Mouse (Mus musculus) neural tube, embryonic 11.5 days (tissue): Measurements from ENCODE around the gene Bfar. TPM values are rescaled to one million over a fixed set of nuclear protein-coding genes. Genes with fewer than 3 reads are reported as not detected.
"Not testable (repeated sequence)": the region's sequence is repeated elsewhere in the genome, so short reads cannot be mapped to it uniquely, and the experiment has no call there.

Experiments used
- ATAC-seq: fragments of 200-750 bp; cut with Nextera tagmentation; 2 replicates; pipeline ENCODE4 v1.8.0; 2017; ENCODE audit warnings: moderate number of reproducible peaks, mild to moderate bottlenecking, moderate TSS enrichment, moderate library complexity; ENCODE audit not compliant: insufficient read depth, low FRiP score, low TSS enrichment
- DNase-seq: peaks from one replicate; pipeline ENCODE4 v3.0.0-alpha.2; 2015; ENCODE audit warnings: low spot score
- H3K27ac ChIP-seq: fragments of 300-500 bp; sonication (generic); 2 replicates; pipeline ENCODE4 v1.5.1; 2014; ENCODE audit warnings: low read depth, mild to moderate bottlenecking, low read length
- H3K27me3 ChIP-seq: fragments of 300-500 bp; sonication (generic); 2 replicates; pipeline ENCODE4 v1.6.1; 2014; ENCODE audit warnings: mild to moderate bottlenecking, low read length, mixed read lengths; ENCODE audit not compliant: control insufficient read depth, insufficient read depth
- H3K36me3 ChIP-seq: fragments of 300-500 bp; sonication (generic); 2 replicates; pipeline ENCODE4 v1.6.1; 2014; ENCODE audit warnings: mild to moderate bottlenecking, low read length, moderate library complexity, mixed read lengths; ENCODE audit not compliant: control insufficient read depth, insufficient read depth
- H3K4me1 ChIP-seq: fragments of 300-500 bp; sonication (generic); 2 replicates; pipeline ENCODE4 v1.6.1; 2014; ENCODE audit warnings: low read length, mixed read lengths; ENCODE audit not compliant: control insufficient read depth, insufficient read depth
- H3K4me2 ChIP-seq: fragments of 300-500 bp; sonication (generic); 2 replicates; pipeline ENCODE4 v1.6.1; 2014; ENCODE audit warnings: low read depth, mild to moderate bottlenecking, moderate library complexity
- H3K4me3 ChIP-seq: fragments of 300-500 bp; sonication (generic); 2 replicates; pipeline ENCODE4 v1.5.1; 2014; ENCODE audit warnings: low read depth, low read length
- H3K9ac ChIP-seq: fragments of 300-500 bp; sonication (generic); 2 replicates; pipeline ENCODE4 v1.6.1; 2014; ENCODE audit warnings: mild to moderate bottlenecking, low read length
- H3K9me3 ChIP-seq: fragments of 300-500 bp; sonication (generic); 2 replicates; pipeline ENCODE4 v1.6.1; 2016; ENCODE audit warnings: low read length; ENCODE audit not compliant: control insufficient read depth
- WGBS: fragments of 180-500 bp; shearing (Covaris S2); extraction: QIAGEN DNeasy Blood & Tissue Kit; methylation state at CpG from one replicate; pipeline ENCODE4 v1.1.7; 2014; 5-methylcytosine and 5-hydroxymethylcytosine counted together
- polyA plus RNA-seq: library from polyadenylated mRNA; unstranded; fragments of >200 nt; fragmentation: Nextera tagmentation; extraction: Ambion mirVana; gene quantifications from 2 replicates; pipeline ENCODE4 v1.2.1, GENCODE M21; 2014

Bfar gene
- 43.2 and 44.5 TPM in 2 replicates for polyA plus RNA-seq

DNA sequence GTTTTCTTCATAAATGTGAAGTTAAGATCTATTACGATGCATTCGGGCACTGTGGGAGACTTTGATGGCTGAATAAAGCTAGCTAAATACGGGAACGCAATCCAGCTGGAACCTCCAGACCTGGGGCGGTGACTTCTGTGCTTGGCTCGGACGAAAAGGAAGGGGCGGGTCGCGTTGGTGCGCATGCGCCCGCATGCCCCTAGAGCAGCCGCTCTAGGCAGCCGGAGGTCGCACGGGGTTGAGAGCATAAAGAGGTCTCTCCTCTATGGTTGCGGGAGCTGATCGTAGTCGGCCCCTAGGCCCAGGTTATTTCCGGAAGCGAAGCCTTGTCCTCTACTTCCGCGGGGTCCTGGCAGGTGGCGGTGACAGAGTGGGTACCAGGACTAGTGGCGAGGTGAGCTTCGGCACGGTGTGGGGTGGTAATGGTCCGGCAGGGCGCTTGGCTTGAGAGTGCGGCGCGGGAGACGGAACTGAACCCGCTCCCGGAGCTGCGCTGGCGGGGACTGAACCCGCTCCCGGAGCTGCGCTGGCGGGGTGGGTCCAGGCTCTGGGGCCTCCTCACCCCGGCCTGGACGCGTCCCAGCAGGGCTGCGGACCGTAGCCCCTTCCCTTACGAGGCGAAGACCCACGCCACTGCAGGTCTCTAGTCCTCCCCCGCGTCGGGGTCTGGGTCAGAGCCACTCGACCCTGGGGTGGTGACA, at the start of gene Bfar, which contains the start of gene 3110001I22Rik:
Bfar (plus strand) TSS at position 174 of the 701 bp plus-strand sequence.
3110001I22Rik (plus strand) TSS at position 245 of the 701 bp plus-strand sequence.
- DNase-seq (peak; percentile 95), ATAC-seq (peak; percentile 92)
- no peaks in the 10 kb centered on the region for H3K36me3 ChIP-seq
- peak within 1 kb of the TSS; percentile 62 for H3K4me2 ChIP-seq
- H3K4me1 ChIP-seq = peaks cover 5% of the 10 kb centered on the region
- WGBS = under 1% methylated on average over 54 of the region's 54 CpGs
- no peaks in the 10 kb centered on the region for H3K27me3 ChIP-seq
- H3K27ac ChIP-seq = peak within 1 kb of the TSS; percentile 58; the same call in 1 of the 2 replicates
- no peaks in the 10 kb centered on the region for H3K9me3 ChIP-seq
- H3K4me3 ChIP-seq = peak within 1 kb of the TSS; percentile 94
- H3K9ac ChIP-seq = peak within 1 kb of the TSS; percentile 92

GRCm38 (mm10) chr16:13628345-13628744, 43.3 kb upstream of the Bfar start:
- H3K9me3 ChIP-seq = no peaks in the 10 kb centered on the region
- no peak overlapping the region for H3K27ac ChIP-seq
- no peak overlapping the region for H3K9ac ChIP-seq
- no peaks in the 10 kb centered on the region for H3K27me3 ChIP-seq
- no peak for ATAC-seq
- H3K36me3 ChIP-seq = no peaks in the 10 kb centered on the region; the same call in none of the 2 replicates
- no peak overlapping the region for H3K4me2 ChIP-seq
- 54% methylated on average over 5 of the region's 5 CpGs for WGBS
- no peak for DNase-seq
- no peaks in the 10 kb centered on the region for H3K4me1 ChIP-seq
- H3K4me3 ChIP-seq = no peak overlapping the region

GRCm38 (mm10) chr16:13638198-13638597, 33.5 kb upstream of the Bfar start:
- DNase-seq, H3K4me1 ChIP-seq, H3K27me3 ChIP-seq, H3K27ac ChIP-seq, ATAC-seq, H3K9ac ChIP-seq, H3K4me3 ChIP-seq, H3K4me2 ChIP-seq, H3K36me3 ChIP-seq, H3K9me3 ChIP-seq: not testable (repeated sequence)
- WGBS = 23% methylated on average over 2 of the region's 2 CpGs

DNA sequence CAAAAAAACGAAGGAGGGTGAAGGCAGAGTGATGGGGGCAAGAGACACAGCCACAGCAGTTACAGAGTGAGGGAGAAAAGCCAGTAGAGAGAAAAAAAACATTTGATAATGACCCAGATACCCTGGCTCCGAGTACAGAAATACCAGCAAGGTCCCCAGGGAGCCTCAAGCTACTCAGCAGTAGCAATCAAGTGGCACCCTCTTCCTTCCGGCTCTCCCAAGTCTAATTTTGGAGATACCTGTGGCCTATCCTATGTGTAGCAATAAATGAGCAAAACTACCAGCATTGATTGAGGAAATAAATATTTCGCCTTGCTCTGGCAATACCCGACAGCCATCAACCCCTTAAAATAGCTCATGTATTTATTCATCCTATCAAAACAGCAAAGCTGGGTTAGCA, 32.1 kb upstream of the Bfar start:
- DNase-seq (no peak), ATAC-seq (no peak)
- WGBS = 81% methylated on average over 5 of the region's 5 CpGs
- Histone ChIP-seq H3K9me3 (no peaks in the 10 kb centered on the region), H3K4me2 (no peak overlapping the region), H3K4me3 (no peak overlapping the region), H3K27me3 (no peaks in the 10 kb centered on the region), H3K36me3 (peaks cover 3% of the 10 kb centered on the region; the same call in 1 of the 2 replicates), H3K9ac (no peak overlapping the region), H3K27ac (no peak overlapping the region), H3K4me1 (no peaks in the 10 kb centered on the region)

DNA sequence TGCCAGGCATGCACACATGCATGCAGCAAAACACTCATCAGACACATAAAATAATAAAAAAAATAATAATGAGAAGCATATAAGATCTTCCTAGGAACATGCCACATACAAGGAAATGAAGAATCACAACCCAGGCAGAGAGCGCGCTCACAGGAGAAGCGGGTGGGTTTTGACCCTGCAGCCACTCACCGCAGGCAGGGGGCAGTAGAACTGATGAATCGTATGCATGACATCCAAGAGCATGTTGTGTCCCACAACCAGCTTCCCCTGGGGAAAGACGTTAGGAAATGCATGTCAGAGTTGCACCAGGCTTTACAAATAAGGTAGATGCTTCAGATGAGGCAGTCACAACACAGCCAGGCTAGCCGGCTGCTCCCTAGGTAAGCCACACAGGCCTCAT, 31.6 kb upstream of the Bfar start:
- no peaks in the 10 kb centered on the region for H3K9me3 ChIP-seq
- H3K4me2 ChIP-seq = no peak overlapping the region
- no peak overlapping the region for H3K4me3 ChIP-seq
- ATAC-seq (no peak), DNase-seq (peak; percentile 20)
- 80% methylated on average over 7 of the region's 7 CpGs for WGBS
- no peaks in the 10 kb centered on the region for H3K4me1 ChIP-seq
- no peaks in the 10 kb centered on the region for H3K27me3 ChIP-seq
- H3K36me3 ChIP-seq = peaks cover 5% of the 10 kb centered on the region; the same call in 1 of the 2 replicates
- no peak overlapping the region for H3K27ac ChIP-seq
- no peak overlapping the region for H3K9ac ChIP-seq

DNA sequence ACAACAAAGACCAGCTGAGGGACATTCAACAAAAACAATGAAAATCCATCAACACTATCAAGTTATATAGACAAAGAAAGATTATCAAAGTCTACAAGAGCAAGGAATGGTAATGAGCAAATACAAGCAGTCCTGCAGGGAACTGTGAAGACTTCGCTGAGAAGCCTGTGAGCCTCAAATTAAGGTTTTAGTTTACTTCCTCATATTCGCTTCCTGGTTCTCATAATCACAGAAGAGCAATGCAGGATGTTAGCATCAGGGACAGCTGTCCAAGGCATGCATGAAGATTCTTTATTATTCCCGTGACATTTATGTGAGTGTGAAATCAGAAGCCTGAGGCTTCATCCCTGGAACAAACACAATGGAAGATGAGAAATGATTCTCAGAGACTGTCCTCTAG, 27.2 kb upstream of the Bfar start:
- no peak overlapping the region for H3K9ac ChIP-seq
- H3K4me1 ChIP-seq = no peaks in the 10 kb centered on the region
- H3K4me3 ChIP-seq = no peak overlapping the region
- H3K27ac ChIP-seq = no peak overlapping the region
- 92% methylated on average over 3 of the region's 3 CpGs for WGBS
- H3K9me3 ChIP-seq = no peaks in the 10 kb centered on the region
- H3K4me2 ChIP-seq = no peak overlapping the region
- ATAC-seq (no peak), DNase-seq (no peak)
- H3K27me3 ChIP-seq = no peaks in the 10 kb centered on the region
- H3K36me3 ChIP-seq = peaks cover 2% of the 10 kb centered on the region; the same call in 1 of the 2 replicates

- no peak overlapping the region for H3K27ac ChIP-seq
- H3K36me3 ChIP-seq = peaks cover 2% of the 10 kb centered on the region; the same call in 1 of the 2 replicates
- 90% methylated on average over 4 of the region's 4 CpGs for WGBS
- H3K4me3 ChIP-seq = no peak overlapping the region
- no peak overlapping the region for H3K9ac ChIP-seq
- no peaks in the 10 kb centered on the region for H3K27me3 ChIP-seq
- H3K9me3 ChIP-seq = no peaks in the 10 kb centered on the region
- H3K4me1 ChIP-seq = no peaks in the 10 kb centered on the region
- ATAC-seq (no peak), DNase-seq (no peak)
- H3K4me2 ChIP-seq = no peak overlapping the region
These were observed 25.7 kb upstream of the Bfar start for GRCm38 (mm10) chr16:13645930-13646329.

GRCm38 (mm10) chr16:13658886-13659285, 12.8 kb upstream of the Bfar start:
- 94% methylated on average over 3 of the region's 3 CpGs for WGBS
- H3K4me3 ChIP-seq = no peak overlapping the region
- H3K36me3 ChIP-seq = peaks cover 6% of the 10 kb centered on the region
- H3K27me3 ChIP-seq = no peaks in the 10 kb centered on the region
- ATAC-seq = no peak
- no peaks in the 10 kb centered on the region for H3K4me1 ChIP-seq
- no peak for DNase-seq
- H3K27ac ChIP-seq = no peak overlapping the region
- H3K9ac ChIP-seq = no peak overlapping the region
- no peak overlapping the region for H3K4me2 ChIP-seq
- H3K9me3 ChIP-seq = no peaks in the 10 kb centered on the region

- Histone ChIP-seq H3K4me3 (no peak overlapping the region), H3K4me2 (no peak overlapping the region), H3K27ac (no peak overlapping the region), H3K9ac (no peak overlapping the region), H3K4me1 (no peaks in the 10 kb centered on the region), H3K9me3 (no peaks in the 10 kb centered on the region), H3K27me3 (no peaks in the 10 kb centered on the region), H3K36me3 (peaks cover 4% of the 10 kb centered on the region)
- 92% methylated on average over 9 of the region's 9 CpGs for WGBS
- ATAC-seq (no peak), DNase-seq (no peak)
These were observed 10.9 kb upstream of the Bfar start for GRCm38 (mm10) chr16:13660736-13661135.
